Mouse (Mus musculus) large intestine, adult 2 months (tissue): Measurements from ENCODE around the gene Srbd1. TPM values are rescaled to one million over a fixed set of nuclear protein-coding genes. Genes with fewer than 3 reads are reported as not detected.
A peak's percentile ranks its signal among the peaks of the same experiment; 100 is the strongest.

Source experiments
- DNase-seq: peaks from one replicate; pipeline ENCODE4 v3.0.0-alpha.2; 2012; ENCODE audit warnings: low read depth, low spot score
- WGBS: fragments of 180-500 bp; shearing (Covaris S2); methylation state at CpG from one replicate; pipeline ENCODE4 v1.1.7; 2018; 5-methylcytosine and 5-hydroxymethylcytosine counted together
- polyA plus RNA-seq: library from polyadenylated mRNA; depleted of rRNA; stranded (reverse); fragments of >200 nt; gene quantifications from 2 replicates; pipeline ENCODE4 v1.2.3, GENCODE M21; 2012; rRNA removed

Srbd1 gene
- polyA plus RNA-seq, result 2.6 and 2.7 TPM in 2 replicates

DNA sequence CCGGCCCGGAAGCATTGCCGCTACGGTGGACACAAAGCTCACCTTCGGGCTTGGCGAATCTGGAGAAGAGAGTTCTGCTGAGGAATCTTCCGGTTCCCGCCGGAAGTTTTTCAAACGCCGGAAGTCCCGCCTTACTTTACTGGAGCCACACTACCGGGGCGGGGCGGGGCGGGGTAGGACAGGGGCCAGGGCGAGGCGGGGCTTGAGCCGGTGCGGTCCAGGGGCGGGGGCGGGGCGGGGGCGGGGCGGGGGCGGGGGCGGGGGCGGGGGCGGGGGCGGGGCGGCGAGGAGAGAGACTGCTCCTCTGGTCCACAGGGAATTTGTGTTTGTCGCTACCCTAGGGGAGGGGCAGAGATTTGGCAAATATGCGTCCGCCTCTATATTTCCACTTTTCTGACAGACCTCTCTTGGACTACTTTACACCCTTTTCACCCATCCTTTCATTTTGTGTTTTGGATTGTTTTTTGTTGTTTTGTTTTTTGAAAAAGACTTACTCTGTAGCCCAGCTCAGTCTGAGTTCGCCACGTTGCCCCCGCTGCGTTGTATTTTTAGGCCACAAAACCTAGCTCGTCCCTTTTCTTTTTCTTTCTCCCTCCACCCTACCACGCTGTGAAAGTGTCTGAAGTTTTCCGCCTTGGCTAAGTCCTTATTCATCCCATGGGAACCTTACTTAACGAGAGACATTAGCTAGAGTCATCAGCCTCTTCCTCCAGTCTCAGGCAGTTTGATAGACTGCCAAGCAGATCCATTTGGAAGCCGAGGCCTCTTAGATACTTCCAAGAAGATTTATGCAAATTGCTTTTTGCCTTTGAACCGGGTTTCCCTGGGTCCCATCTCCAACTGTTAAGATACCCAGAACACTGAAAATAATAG, at the start of gene Srbd1:
Gene Srbd1 (minus strand): TSS at position 97 of the 873 bp plus-strand sequence.
- DNase-seq, result peak; percentile 85
- WGBS, result 2% methylated on average over 38 of the region's 45 CpGs

GRCm38 (mm10) chr17:86193979-86194378, 49.0 kb upstream of the Srbd1 start:
- 35% methylated on average over 6 of the region's 6 CpGs for WGBS
- DNase-seq, result peak; percentile 91

GRCm38 (mm10) chr17:86187777-86188176, 42.8 kb upstream of the Srbd1 start:
- no peak for DNase-seq
- WGBS, result 71% methylated on average over 1 of the region's 1 CpGs

GRCm38 (mm10) chr17:86185584-86185983, 40.6 kb upstream of the Srbd1 start:
- no peak for DNase-seq
- 40% methylated on average over 7 of the region's 7 CpGs for WGBS

DNA sequence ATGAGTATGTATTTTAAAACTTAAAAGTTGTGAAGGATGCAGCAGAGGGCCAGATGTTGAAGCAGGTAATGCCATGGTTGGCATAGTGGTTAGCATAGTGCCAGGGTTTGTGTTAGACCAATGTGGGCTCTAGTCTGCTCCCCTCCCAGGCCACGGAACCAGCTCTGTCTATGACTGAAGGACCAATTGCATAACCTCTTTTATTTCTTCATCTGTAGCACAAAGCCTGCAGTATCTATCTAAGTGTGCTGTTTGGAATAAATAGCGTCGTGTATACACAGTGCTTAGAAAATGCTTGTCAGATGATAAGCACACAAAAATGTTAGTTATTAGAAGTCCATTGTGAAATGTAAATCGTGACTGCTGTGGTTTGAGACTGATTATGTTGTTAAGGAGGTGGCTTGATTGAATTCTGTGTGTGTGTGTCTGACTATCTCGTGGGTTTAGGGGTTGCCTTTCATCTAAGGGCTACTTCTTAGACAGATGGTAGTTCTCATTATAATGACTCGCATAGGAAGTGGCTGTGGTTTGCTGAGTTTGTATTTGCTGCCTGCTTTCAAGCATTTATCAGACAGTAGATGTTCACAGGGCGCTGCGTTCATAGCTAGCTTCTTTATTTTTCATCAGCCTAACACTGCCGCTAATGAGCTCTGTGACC, 39.7 kb upstream of the Srbd1 start:
- DNase-seq, result no peak
- 63% methylated on average over 9 of the region's 9 CpGs for WGBS

DNA sequence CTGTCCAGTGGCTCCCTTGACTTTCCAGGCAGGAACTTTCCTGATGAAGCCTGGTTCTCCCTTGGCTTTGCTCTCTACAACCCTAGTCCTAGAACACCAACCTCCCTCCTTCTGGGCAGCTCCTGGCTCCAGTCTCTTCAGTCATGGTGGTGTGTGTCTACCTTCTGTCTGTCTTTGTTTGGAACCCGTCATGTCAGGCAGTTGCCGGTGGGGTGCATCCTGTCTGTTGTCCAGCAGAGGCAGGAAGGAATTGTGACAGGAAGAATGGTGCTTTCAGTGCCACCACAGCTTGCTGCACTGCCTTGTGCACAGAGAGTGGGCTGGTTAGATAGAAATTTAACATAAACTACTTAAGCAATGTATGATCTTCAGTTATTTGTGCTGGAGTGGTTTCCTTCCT, 38.8 kb upstream of the Srbd1 start:
- 73% methylated on average over 2 of the region's 2 CpGs for WGBS
- no peak for DNase-seq

GRCm38 (mm10) chr17:86176722-86177121, 31.7 kb upstream of the Srbd1 start:
- WGBS, result 78% methylated on average over 7 of the region's 7 CpGs

GRCm38 (mm10) chr17:86175516-86175915, 30.5 kb upstream of the Srbd1 start:
- DNase-seq, result no peak
- WGBS, result 86% methylated on average over 9 of the region's 9 CpGs

More at GRCm38 (mm10) chr17:86176722-86177121, 31.7 kb upstream of the Srbd1 start:
- no peak for DNase-seq

- DNase-seq, result no peak
- WGBS, result 80% methylated on average over 9 of the region's 9 CpGs
These were observed 25.4 kb upstream of the Srbd1 start for GRCm38 (mm10) chr17:86170164-86170958.

DNA sequence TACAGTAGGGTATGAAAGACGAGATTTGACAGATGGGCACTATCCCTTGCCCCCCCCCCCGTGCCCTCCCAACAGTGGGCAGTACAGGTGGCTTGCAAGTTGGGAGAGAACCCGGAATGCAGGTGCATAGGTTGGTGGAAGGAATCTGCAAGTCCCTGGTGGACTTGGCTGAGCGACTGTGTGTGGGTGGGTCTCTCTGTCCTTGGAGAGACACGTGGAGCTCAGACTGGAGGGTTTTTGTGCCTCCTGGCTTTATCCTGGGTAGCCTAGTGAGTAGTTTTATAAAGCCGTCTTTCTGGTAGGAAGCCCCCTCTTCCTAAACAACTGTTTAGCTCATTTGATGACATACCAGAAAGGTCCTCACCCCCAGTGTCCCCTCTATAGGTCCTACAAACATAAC, 24.1 kb upstream of the Srbd1 start:
- WGBS, result 24% methylated on average over 6 of the region's 6 CpGs
- no peak for DNase-seq

GRCm38 (mm10) chr17:86168231-86168981, 23.4 kb upstream of the Srbd1 start:
- WGBS, result under 1% methylated on average over 64 of the region's 64 CpGs
- DNase-seq, result no peak

GRCm38 (mm10) chr17:86167320-86168230, 22.6 kb upstream of the Srbd1 start, which contains the start of gene Prkce:
TSS of gene Prkce (plus strand) at chr17:86167785.
- DNase-seq, result no peak
- WGBS, result under 1% methylated on average over 114 of the region's 115 CpGs

- WGBS, result under 1% methylated on average over 46 of the region's 46 CpGs
- DNase-seq, result no peak
These were observed 21.8 kb upstream of the Srbd1 start for GRCm38 (mm10) chr17:86166567-86167319.

- 5% methylated on average over 19 of the region's 19 CpGs for WGBS
- no peak for DNase-seq
These were observed 21.1 kb upstream of the Srbd1 start for GRCm38 (mm10) chr17:86166051-86166566.

GRCm38 (mm10) chr17:86164416-86164815, 19.4 kb upstream of the Srbd1 start:
- 38% methylated on average over 7 of the region's 7 CpGs for WGBS
- no peak for DNase-seq

DNA sequence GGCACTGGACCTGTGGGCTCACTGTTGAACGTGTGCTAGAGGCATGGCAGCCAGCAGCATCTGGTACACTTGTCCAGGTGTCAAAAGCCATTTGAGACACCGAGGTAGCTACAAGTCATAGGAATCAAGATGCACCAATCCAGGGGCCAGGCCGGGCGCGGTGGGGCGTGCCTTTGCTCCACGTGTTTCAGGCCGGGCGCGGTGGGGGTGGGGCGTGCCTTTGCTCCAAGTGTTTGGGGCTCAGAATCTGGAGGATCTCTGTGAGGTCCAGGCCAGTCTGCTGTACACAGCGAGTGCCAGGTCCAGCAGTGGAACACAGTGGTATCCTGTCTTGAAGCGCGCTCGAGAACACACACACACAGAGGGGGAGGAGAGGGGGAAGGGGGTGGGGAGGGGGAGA, 17.7 kb upstream of the Srbd1 start:
- 45% methylated on average over 15 of the region's 15 CpGs for WGBS
- DNase-seq, result no peak

DNA sequence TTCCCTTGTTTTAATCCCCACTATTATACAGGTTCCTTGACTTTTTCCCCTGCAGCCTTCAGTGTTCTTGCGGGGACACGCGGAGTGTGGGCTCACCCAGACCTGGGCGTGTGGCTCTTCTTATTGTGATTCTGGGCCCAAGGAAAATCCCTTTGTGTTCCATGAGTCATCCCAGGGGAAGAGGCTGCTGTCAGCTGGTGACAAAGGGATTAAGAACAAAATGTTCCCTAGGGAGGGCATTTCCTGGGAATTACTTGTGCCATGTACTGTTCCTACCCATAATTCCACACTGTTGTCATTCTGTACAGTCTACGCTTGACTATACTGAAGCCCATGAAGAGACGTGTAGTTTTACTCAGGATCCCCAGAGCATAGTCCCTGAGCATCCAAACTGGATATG, 12.0 kb upstream of the Srbd1 start:
- DNase-seq, result no peak
- 75% methylated on average over 6 of the region's 6 CpGs for WGBS
